20 mouse cellular contexts compared by ENCODE assay signal in genomic region chr12:116823341-116823740, GRCm38 (mm10).
DNase-seq lines count a peak whose midpoint lies in the region; ATAC-seq and TF ChIP-seq lines count a peak whose summit lies in the region.
"Had no signal": no experiment of that assay in that cellular context is flagged by ENCODE, and none has a peak within 500 bp of the region (broad histone marks: within the 10 kb centered on the region; RNA-seq: fewer than 3 reads in every experiment).

No protein-coding gene starts in this region.

- H3K27me3 ChIP-seq in forebrain, embryonic 12.5 days, result no peaks in the 10 kb centered on the region
- H3K27me3 ChIP-seq in forebrain, embryonic 10.5 days (ENCODE audit: poor library complexity, severe bottlenecking), result no peaks in the 10 kb centered on the region
- H3K27me3 ChIP-seq in midbrain, embryonic 13.5 days, result no peaks in the 10 kb centered on the region
- no peaks in the 10 kb centered on the region for H3K27me3 ChIP-seq in midbrain, postnatal 0 days (ENCODE audit: insufficient read depth, low read length)
- no peaks in the 10 kb centered on the region for H3K27me3 ChIP-seq in forebrain, embryonic 14.5 days (replicated peaks; ENCODE audit: control insufficient read depth, insufficient read depth, low read length)
- no peaks in the 10 kb centered on the region for H3K27me3 ChIP-seq in midbrain, embryonic 16.5 days (ENCODE audit: control insufficient read depth, insufficient read depth, low read depth, low read length)
- H3K27me3 ChIP-seq: embryonic facial prominence, embryonic 13.5 days; hindbrain, embryonic 15.5 days had no signal

- WGBS in forebrain, embryonic 12.5 days, result 75% methylated on average over 3 of the region's 3 CpGs
- 95% methylated on average over 3 of the region's 3 CpGs for WGBS in forebrain, embryonic 10.5 days
- WGBS in midbrain, embryonic 13.5 days, result 83% methylated on average over 3 of the region's 3 CpGs
- WGBS in midbrain, postnatal 0 days, result 78% methylated on average over 3 of the region's 3 CpGs
- WGBS in forebrain, embryonic 14.5 days, result 76% methylated on average over 3 of the region's 3 CpGs
- WGBS in midbrain, embryonic 16.5 days, result 80% methylated on average over 3 of the region's 3 CpGs

- H3K4me3 ChIP-seq in forebrain, embryonic 12.5 days (replicated peaks), result no peak overlapping the region
- no peak overlapping the region for H3K4me3 ChIP-seq in forebrain, embryonic 10.5 days
- no peak overlapping the region for H3K4me3 ChIP-seq in midbrain, embryonic 13.5 days (replicated peaks)
- H3K4me3 ChIP-seq in midbrain, postnatal 0 days (ENCODE audit: low read depth, low read length), result no peak overlapping the region
- H3K4me3 ChIP-seq in forebrain, embryonic 14.5 days (ENCODE audit: low read depth, low read length), result no peak overlapping the region
- no peak overlapping the region for H3K4me3 ChIP-seq in midbrain, embryonic 16.5 days (ENCODE audit: low read depth, low read length)
- H3K4me3 ChIP-seq: embryonic facial prominence, embryonic 13.5 days; hindbrain, embryonic 10.5 days; hindbrain, embryonic 15.5 days had no signal

- H3K9ac ChIP-seq in forebrain, embryonic 12.5 days, result no peak overlapping the region
- no peak overlapping the region for H3K9ac ChIP-seq in midbrain, embryonic 13.5 days (replicated peaks)
- H3K9ac ChIP-seq in midbrain, postnatal 0 days (replicated peaks; ENCODE audit: low read length, poor library complexity, severe bottlenecking), result no peak overlapping the region
- no peak overlapping the region for H3K9ac ChIP-seq in forebrain, embryonic 14.5 days (ENCODE audit: low read length)
- H3K9ac ChIP-seq in midbrain, embryonic 16.5 days (ENCODE audit: low read depth, low read length), result no peak overlapping the region
- H3K9ac ChIP-seq: embryonic facial prominence, embryonic 13.5 days; hindbrain, embryonic 15.5 days had no signal

- H3K4me1 ChIP-seq in forebrain, embryonic 12.5 days, result no peaks in the 10 kb centered on the region
- no peaks in the 10 kb centered on the region for H3K4me1 ChIP-seq in forebrain, embryonic 10.5 days
- H3K4me1 ChIP-seq in midbrain, embryonic 13.5 days (replicated peaks), result peaks cover 9% of the 10 kb centered on the region
- H3K4me1 ChIP-seq in midbrain, postnatal 0 days (ENCODE audit: insufficient read depth, low read length), result no peaks in the 10 kb centered on the region
- H3K4me1 ChIP-seq in forebrain, embryonic 14.5 days (ENCODE audit: control insufficient read depth, insufficient read depth, low read length), result no peaks in the 10 kb centered on the region
- peaks cover 9% of the 10 kb centered on the region for H3K4me1 ChIP-seq in midbrain, embryonic 16.5 days (ENCODE audit: control insufficient read depth, insufficient read depth, low read length)
- H3K4me1 ChIP-seq: embryonic facial prominence, embryonic 13.5 days; hindbrain, embryonic 15.5 days had no signal

- ATAC-seq in forebrain, embryonic 12.5 days (ENCODE audit: low FRiP score), result peak; percentile 55; the same call in 1 of the 2 replicates
- 0 out of 2 replicates have a peak, but pooled peaks have one; percentile 48 for ATAC-seq in midbrain, embryonic 13.5 days
- ATAC-seq in midbrain, postnatal 0 days (ENCODE audit: low FRiP score), result no peak
- peak; percentile 67 for ATAC-seq in forebrain, embryonic 14.5 days
- peak; percentile 36 for ATAC-seq in midbrain, embryonic 16.5 days
- ATAC-seq: activated CD4-positive, CD25-positive, alpha-beta regulatory T cell, adult 4 months; inflammation-experienced regulatory T-cells, adult 6 months; intestine, postnatal 0 days had no signal

- no peak overlapping the region for H3K4me2 ChIP-seq in forebrain, embryonic 12.5 days
- H3K4me2 ChIP-seq in midbrain, embryonic 13.5 days (replicated peaks), result no peak overlapping the region
- no peak overlapping the region for H3K4me2 ChIP-seq in midbrain, postnatal 0 days (ENCODE audit: low read depth, low read length, poor library complexity, severe bottlenecking)
- H3K4me2 ChIP-seq in forebrain, embryonic 14.5 days (ENCODE audit: low read length), result no peak overlapping the region
- H3K4me2 ChIP-seq in midbrain, embryonic 16.5 days (ENCODE audit: low read length), result no peak overlapping the region
- H3K4me2 ChIP-seq: embryonic facial prominence, embryonic 13.5 days; heart, embryonic 11.5 days; hindbrain, embryonic 15.5 days had no signal

- H3K36me3 ChIP-seq in forebrain, embryonic 12.5 days (replicated peaks), result no peaks in the 10 kb centered on the region
- no peaks in the 10 kb centered on the region for H3K36me3 ChIP-seq in forebrain, embryonic 10.5 days (replicated peaks)
- no peaks in the 10 kb centered on the region for H3K36me3 ChIP-seq in midbrain, embryonic 13.5 days
- H3K36me3 ChIP-seq in midbrain, postnatal 0 days (ENCODE audit: insufficient read depth, low read length), result no peaks in the 10 kb centered on the region
- no peaks in the 10 kb centered on the region for H3K36me3 ChIP-seq in forebrain, embryonic 14.5 days (ENCODE audit: control insufficient read depth, insufficient read depth, low read length)
- no peaks in the 10 kb centered on the region for H3K36me3 ChIP-seq in midbrain, embryonic 16.5 days (ENCODE audit: control insufficient read depth, insufficient read depth, low read length)
- H3K36me3 ChIP-seq: embryonic facial prominence, embryonic 13.5 days; hindbrain, embryonic 10.5 days; hindbrain, embryonic 15.5 days had no signal

- DNase-seq in forebrain, embryonic 10.5 days (ENCODE audit: extremely low spot score, low spot score), result no peak
- DNase-seq in midbrain, postnatal 0 days (ENCODE audit: low spot score), result no peak
- DNase-seq in forebrain, embryonic 14.5 days (ENCODE audit: low spot score), result peak; percentile 58
- no peak for DNase-seq in left cerebral cortex, adult 11 months (ENCODE audit: low spot score)
- DNase-seq: adrenal gland, postnatal 14 days; cerebellum, adult 18-20 months; cerebellum, postnatal 10 days; embryo, embryonic 11 days; gastrocnemius, postnatal 10 days; heart, adult 18-20 months had no signal

- H3K27ac ChIP-seq in forebrain, embryonic 12.5 days, result no peak overlapping the region
- H3K27ac ChIP-seq in forebrain, embryonic 10.5 days, result no peak overlapping the region
- no peak overlapping the region for H3K27ac ChIP-seq in midbrain, embryonic 13.5 days
- H3K27ac ChIP-seq in midbrain, postnatal 0 days (ENCODE audit: low read depth, low read length), result no peak overlapping the region
- no peak overlapping the region for H3K27ac ChIP-seq in forebrain, embryonic 14.5 days (ENCODE audit: low read depth, low read length)
- H3K27ac ChIP-seq in midbrain, embryonic 16.5 days (ENCODE audit: low read length), result no peak overlapping the region
- H3K27ac ChIP-seq: embryonic facial prominence, embryonic 13.5 days; hindbrain, embryonic 10.5 days; hindbrain, embryonic 15.5 days had no signal

- TF ChIP-seq CTCF in midbrain, postnatal 0 days (IDR thresholded peaks at IDR 0.05), result no peak

- H3K9me3 ChIP-seq in forebrain, embryonic 12.5 days, result no peaks in the 10 kb centered on the region
- no peaks in the 10 kb centered on the region for H3K9me3 ChIP-seq in forebrain, embryonic 10.5 days
- no peaks in the 10 kb centered on the region for H3K9me3 ChIP-seq in midbrain, embryonic 13.5 days
- no peaks in the 10 kb centered on the region for H3K9me3 ChIP-seq in midbrain, postnatal 0 days (ENCODE audit: low read length)
- H3K9me3 ChIP-seq in forebrain, embryonic 14.5 days (replicated peaks; ENCODE audit: control insufficient read depth, low read length), result no peaks in the 10 kb centered on the region
- no peaks in the 10 kb centered on the region for H3K9me3 ChIP-seq in midbrain, embryonic 16.5 days (replicated peaks; ENCODE audit: control insufficient read depth, low read length, poor library complexity, severe bottlenecking)
- H3K9me3 ChIP-seq: embryonic facial prominence, embryonic 13.5 days; hindbrain, embryonic 10.5 days; hindbrain, embryonic 15.5 days had no signal
